Mouse (Mus musculus): ENCODE measurements around the gene 1700017D01Rik.

DNA sequence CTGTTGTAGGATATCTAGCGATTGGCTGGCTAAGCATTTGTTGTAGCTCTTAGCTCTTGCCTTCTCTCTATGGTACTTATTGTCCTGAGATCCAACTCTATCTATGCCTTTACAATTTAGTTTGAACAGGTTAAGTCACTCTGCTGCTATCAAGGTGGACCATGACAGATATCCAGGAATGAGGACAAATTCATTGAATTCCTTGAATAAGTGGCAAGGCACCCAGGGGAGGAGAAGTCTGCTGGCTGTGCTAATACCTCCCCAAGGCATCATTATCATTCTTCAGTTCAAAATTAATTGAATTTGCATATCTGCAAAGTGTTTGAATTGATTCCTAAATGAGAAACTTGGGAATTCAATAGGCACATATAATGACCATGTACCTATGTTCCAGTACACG lies 46.8 kb upstream of the 1700017D01Rik start:
- TF ChIP-seq CTCF (conservative IDR thresholded peaks at IDR 0.05; ENCODE audit: low read length) (no peak), NANOG (IDR thresholded peaks at IDR 0.05; ENCODE audit: borderline replicate concordance, low read length) (no peak)
